Mouse (Mus musculus) cerebellum, adult 9-10 months (tissue): ENCODE measurements around the gene Btd.

Source experiments
- DNase-seq: peaks from one replicate; pipeline ENCODE4 v3.0.0; 2022

Btd gene

DNA sequence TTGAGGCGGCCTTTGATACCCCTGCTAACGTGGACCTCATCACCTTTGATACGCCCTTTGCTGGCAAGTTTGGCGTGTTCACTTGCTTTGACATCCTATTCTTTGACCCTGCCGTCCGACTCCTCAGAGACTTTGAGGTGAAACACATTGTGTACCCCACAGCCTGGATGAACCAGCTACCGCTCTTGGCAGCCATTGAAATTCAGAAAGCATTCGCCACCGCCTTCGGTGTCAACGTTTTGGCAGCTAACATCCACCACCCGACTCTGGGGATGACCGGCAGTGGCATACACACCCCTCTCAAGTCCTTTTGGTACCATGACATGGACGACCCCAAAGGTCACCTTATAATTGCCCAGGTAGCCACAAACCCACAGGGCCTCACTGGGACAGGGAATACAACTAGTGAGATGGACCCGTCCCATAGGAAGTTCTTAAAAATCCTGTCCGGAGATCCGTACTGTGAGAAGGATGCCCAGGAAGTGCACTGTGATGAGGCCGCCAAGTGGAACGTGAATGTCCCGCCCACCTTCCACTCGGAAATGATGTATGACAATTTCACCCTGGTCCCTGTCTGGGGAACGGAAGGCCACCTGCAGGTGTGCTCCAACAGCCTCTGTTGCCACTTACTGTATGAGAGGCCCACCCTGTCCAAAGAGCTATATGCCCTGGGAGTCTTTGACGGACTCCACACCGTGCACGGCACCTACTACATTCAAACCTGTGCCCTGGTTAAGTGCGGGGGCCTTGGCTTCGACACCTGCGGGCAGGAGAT lies 26.3 kb downstream of the Btd start:
- DNase-seq, result no peak

DNA sequence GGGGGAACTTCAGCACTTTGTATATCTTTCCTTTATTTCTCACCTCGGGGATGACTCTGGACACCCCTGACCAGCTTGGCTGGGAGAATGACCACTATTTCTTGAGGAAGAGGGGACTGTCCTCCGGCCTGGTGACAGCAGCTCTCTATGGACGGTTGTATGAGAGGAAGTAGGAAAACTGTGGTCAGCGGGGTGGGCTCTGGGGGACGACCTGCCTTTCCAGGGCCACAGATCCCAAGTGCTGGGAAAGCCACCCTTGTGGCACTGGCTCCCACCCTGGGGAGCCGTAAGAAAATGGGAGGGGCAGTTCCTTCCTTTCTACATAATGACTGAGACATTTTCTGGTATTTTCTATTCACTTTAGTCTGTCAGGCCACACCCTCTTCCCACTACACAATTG lies 26.9 kb downstream of the Btd start:
- no peak for DNase-seq

GRCm38 (mm10) chr14:31668326-31668725 lies 27.5 kb downstream of the Btd start:
- DNase-seq, result no peak

- DNase-seq, result peak; percentile 52
Measured at GRCm38 (mm10) chr14:31669161-31669611, 28.4 kb downstream of the Btd start.

DNA sequence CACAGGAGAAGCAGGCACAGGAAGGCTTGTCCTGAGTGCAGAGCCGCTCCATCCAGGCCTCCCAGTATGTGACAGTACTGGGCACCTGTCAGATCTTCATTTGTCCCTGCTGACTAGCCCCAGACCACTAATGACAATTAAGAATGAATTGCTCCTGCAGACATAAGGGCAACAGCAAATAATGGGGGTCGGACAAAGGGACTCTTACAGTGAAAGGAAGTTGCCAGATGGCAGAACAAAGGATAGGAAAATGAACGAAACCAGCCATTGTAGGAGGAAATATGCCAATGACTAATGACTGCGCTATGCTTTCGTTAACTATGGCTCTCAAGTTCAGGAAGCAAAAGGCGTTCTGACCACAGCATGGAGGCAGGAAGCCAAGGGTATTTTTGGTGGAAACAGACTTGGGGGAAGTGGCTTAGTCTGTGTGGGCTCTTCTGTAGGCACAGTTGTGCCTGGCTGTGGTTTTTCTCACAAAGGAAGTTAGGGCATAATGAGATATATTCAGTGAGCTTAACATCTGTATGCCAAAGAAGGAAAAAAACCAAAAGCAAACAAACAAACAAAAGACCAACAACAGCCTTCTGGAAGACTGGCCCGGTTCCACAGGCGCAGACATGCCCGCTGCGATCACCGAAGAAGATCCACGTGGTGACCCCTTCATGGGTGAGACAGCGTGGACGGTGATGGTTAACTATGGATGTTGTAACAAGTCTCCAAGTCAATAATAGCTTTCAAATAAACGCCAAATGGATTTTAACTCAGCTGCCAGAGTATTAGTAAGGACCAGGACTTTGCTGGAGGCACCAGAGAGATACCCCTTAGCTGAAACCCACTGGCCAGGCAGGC lies 29.0 kb downstream of the Btd start:
- no peak for DNase-seq

GRCm38 (mm10) chr14:31671635-31672320 lies 30.9 kb downstream of the Btd start:
- DNase-seq, result no peak

- no peak for DNase-seq
Measured at GRCm38 (mm10) chr14:31680656-31681055, 39.8 kb downstream of the Btd start.

DNA sequence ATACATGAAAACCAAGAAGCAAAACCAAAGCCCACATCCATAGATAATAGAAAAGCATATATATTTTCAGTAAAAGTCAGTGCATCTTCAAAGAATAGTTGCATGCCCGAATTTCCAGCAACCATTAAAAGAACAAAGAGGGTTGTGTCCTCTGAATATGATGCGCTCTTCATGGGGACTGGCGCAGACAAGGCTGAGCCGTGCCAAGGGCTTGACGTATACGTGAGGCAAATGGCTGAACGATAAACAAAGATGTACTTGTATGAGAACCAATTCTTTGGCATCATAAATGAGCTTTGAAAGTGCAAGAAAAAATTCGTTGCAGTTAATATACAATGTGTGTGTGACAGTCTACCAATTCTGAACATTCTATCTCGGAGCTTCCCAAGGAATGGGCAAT lies 40.5 kb downstream of the Btd start:
- no peak for DNase-seq

DNA sequence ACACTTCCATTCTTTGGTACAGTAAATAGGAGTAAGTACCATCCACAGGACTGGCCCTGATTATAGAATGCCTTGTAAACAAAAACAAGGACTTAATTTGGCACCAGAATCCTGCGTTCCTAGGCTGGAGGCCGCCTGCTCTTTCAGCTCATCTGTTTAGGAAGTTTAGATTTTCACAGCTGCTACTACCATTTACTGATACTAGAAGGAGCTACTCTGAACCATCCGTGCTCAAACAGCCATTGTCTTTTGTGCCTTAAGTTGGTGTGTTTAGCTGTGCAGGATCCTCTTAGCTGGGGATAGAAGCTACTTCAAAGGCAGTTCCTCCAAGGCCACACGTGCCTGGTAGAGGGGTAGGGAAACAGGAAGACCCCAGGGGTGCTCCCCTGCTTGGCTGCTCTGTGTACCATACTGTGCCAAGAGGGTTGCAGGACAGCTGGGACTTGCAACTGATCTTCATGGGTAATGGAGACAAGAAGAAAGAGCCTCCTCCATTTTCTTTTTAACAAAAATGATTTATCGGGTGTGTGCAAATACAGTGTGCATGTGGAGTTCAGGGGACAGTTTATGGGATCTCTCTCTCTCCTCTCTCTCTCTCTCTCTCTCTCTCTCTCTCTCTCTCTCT lies 41.2 kb downstream of the Btd start:
- DNase-seq, result no peak

DNA sequence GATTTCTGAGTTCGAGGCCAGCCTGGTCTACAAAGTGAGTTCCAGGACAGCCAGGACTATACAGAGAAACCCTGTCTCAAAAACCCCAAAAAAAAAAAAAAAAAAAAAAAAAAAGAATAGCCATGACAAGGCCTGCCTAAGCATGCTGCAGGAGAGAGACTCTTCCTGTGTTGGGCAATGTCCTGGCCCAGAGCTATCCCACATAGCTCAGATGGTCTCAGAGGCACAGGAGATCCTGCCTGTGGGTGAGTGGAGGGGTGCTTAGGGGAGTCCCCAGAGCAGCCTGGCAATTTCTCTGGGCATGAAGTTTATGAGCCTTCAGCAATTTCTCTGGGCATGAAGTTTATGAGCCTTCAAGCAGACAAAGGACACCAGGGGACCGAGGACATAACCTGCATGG lies 42.8 kb downstream of the Btd start:
- DNase-seq, result no peak

- DNase-seq, result no peak
Measured at GRCm38 (mm10) chr14:31684343-31685040, 43.7 kb downstream of the Btd start.

DNA sequence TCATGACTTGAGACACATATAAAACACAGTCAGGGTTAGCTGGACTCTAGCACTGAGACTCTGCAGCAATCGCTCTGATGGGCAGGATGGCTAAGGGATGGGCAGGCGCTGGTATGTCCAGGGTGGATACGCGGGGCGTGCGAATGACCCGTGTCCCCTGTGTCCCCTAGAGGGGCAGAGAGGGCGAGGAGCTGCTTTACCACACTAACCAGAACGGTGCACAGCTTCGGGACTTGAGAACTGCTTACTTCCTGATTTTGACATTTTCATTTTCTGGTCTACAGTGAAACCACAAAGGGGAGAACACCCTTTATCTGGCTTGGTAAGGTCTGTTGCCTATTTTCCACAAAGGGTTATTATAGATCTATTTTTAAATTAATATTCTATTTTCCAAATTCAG lies 44.9 kb downstream of the Btd start:
- no peak for DNase-seq

- DNase-seq, result no peak
Measured at GRCm38 (mm10) chr14:31686231-31686630, 45.4 kb downstream of the Btd start.

GRCm38 (mm10) chr14:31692536-31692935 lies 51.7 kb downstream of the Btd start:
- no peak for DNase-seq

- no peak for DNase-seq
Measured at GRCm38 (mm10) chr14:31696206-31696984, 55.6 kb downstream of the Btd start.

- no peak for DNase-seq
Measured at GRCm38 (mm10) chr14:31696985-31697303, 56.1 kb downstream of the Btd start.

DNA sequence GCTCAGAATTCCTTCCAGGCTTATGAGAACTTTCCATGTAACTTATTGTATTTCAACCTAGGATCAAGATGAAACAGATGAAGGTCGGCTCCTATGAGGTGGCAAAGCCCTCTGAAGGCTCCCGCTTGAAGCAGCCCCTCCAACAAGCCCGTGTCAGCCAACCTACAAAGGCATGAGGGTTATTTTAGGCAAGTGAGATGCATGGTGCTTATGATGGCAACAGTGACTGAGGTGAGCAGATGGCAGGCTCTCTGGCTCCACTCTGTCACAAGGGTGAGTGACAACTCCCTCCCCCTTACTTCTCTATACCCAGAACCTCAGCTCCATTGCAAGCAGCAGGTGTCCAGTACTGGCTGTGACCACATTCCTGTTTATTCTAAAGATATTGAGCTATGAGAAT lies 56.5 kb downstream of the Btd start:
- DNase-seq, result peak; percentile 75

GRCm38 (mm10) chr14:31697755-31698154 lies 56.9 kb downstream of the Btd start:
- no peak for DNase-seq

GRCm38 (mm10) chr14:31700376-31700775 lies 59.5 kb downstream of the Btd start:
- DNase-seq, result no peak

- DNase-seq, result no peak
Measured at GRCm38 (mm10) chr14:31709343-31709742, 68.5 kb downstream of the Btd start.

GRCm38 (mm10) chr14:31715669-31716068 lies 74.8 kb downstream of the Btd start:
- DNase-seq, result no peak

DNA sequence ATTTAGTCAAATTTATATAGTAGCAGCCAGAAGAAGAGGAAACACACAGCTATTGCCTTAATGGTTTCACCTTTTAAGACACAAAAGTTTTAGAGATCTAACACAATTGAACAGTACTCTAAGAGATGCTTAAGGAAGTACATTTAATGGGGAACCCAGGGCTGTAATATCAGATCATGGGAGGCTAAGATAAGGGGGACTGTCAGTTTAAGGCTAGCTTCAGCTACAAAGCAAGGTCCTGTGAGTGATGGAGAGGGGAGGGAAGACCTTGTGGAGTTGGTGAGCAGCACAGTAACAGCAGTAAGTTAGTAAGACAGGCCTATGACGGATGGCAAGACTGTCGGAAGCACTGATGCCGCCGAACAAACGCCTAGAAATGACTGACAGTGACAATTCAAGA lies 76.5 kb downstream of the Btd start:
- no peak for DNase-seq
